Mouse (Mus musculus): ENCODE results near the gene Olfr460.
"Not testable (repeated sequence)": the region's sequence is repeated elsewhere in the genome, so short reads cannot be mapped to it uniquely, and the experiment has no call there.

Gene Olfr460

GRCm38 (mm10) chr6:40569187-40569586, at the start of gene Olfr460:
Gene Olfr460, plus strand, starts transcription at chr6:40569487.
- no peak for DNase-seq (ENCODE audit: low spot score in 2 of 2)

- no peak for DNase-seq (ENCODE audit: low spot score in 2 of 2)
These were observed 24.6 kb upstream of the Olfr460 start for GRCm38 (mm10) chr6:40544690-40545089.

GRCm38 (mm10) chr6:40554950-40555349, 14.3 kb upstream of the Olfr460 start, which contains the start of gene Olfr461:
Gene Olfr461, minus strand, starts transcription at chr6:40555050.
- DNase-seq (ENCODE audit: low spot score in 2 of 2), result no peak

GRCm38 (mm10) chr6:40573618-40574017, 4.3 kb downstream of the Olfr460 start:
- no peak for DNase-seq (ENCODE audit: low spot score in 2 of 2)

- no peak for DNase-seq (ENCODE audit: low spot score in 2 of 2)
These were observed 7.0 kb downstream of the Olfr460 start for GRCm38 (mm10) chr6:40576305-40576704.

- DNase-seq (ENCODE audit: low spot score in 2 of 2), result no peak
These were observed 15.0 kb downstream of the Olfr460 start for GRCm38 (mm10) chr6:40584336-40584735.

GRCm38 (mm10) chr6:40585645-40586044, 16.4 kb downstream of the Olfr460 start, which contains the start of gene Clec5a:
Gene Clec5a, minus strand, starts transcription at chr6:40585821.
- DNase-seq (ENCODE audit: low spot score in 2 of 2), result no peak

GRCm38 (mm10) chr6:40588346-40588745, 19.1 kb downstream of the Olfr460 start:
- DNase-seq (ENCODE audit: low spot score in 2 of 2), result no peak

- DNase-seq (ENCODE audit: low spot score in 2 of 2), result no peak
These were observed 25.7 kb downstream of the Olfr460 start for GRCm38 (mm10) chr6:40594804-40595550.

- DNase-seq (ENCODE audit: low spot score in 2 of 2), result not testable (repeated sequence)
These were observed 29.3 kb downstream of the Olfr460 start for GRCm38 (mm10) chr6:40598546-40598945.

GRCm38 (mm10) chr6:40607431-40607830, 38.1 kb downstream of the Olfr460 start:
- DNase-seq (ENCODE audit: low spot score in 2 of 2), result no peak

- no peak for DNase-seq (ENCODE audit: low spot score in 2 of 2)
These were observed 41.0 kb downstream of the Olfr460 start for GRCm38 (mm10) chr6:40610244-40610643.

GRCm38 (mm10) chr6:40613260-40613852, 44.1 kb downstream of the Olfr460 start, which contains the start of gene Tas2r138:
Gene Tas2r138, minus strand, starts transcription at chr6:40613310.
- no peak for DNase-seq (ENCODE audit: low spot score in 2 of 2)

- peak; percentile 53 to 70 for DNase-seq (ENCODE audit: low spot score in 2 of 2)
These were observed 48.7 kb downstream of the Olfr460 start for GRCm38 (mm10) chr6:40617965-40618364.

Measured in cerebellum, postnatal 4 days (tissue).